Mouse (Mus musculus) heart, postnatal 4 days (tissue): ENCODE measurements around the gene Fbxo31. TPM values are rescaled to one million over a fixed set of nuclear protein-coding genes. Genes with fewer than 3 reads are reported as not detected.

Experiments
- DNase-seq: peaks from one replicate; pipeline ENCODE4 v3.0.0; 2021
- total RNA-seq, 2 experiments: library from RNA; stranded (reverse); gene quantifications; 2 replicates each; pipeline ENCODE4 v1.2.3; 2021

The Fbxo31 gene
- total RNA-seq, 2 experiments from 2014 or later, result 13.8 to 17.3 TPM

GRCm38 (mm10) chr8:121551065-121551985 lies 27.3 kb downstream of the Fbxo31 start:
- no peak for DNase-seq

- no peak for DNase-seq
Measured at GRCm38 (mm10) chr8:121550056-121550455, 28.6 kb downstream of the Fbxo31 start.

GRCm38 (mm10) chr8:121547132-121547531 lies 31.5 kb downstream of the Fbxo31 start:
- peak; percentile 83 for DNase-seq

GRCm38 (mm10) chr8:121544936-121545335 lies 33.7 kb downstream of the Fbxo31 start:
- DNase-seq, result no peak

- no peak for DNase-seq
Measured at GRCm38 (mm10) chr8:121544276-121544785, 34.3 kb downstream of the Fbxo31 start, which contains the start of gene 1700018B08Rik. TSS of gene 1700018B08Rik (minus strand) at chr8:121544320.

GRCm38 (mm10) chr8:121542901-121543300 lies 35.7 kb downstream of the Fbxo31 start:
- no peak for DNase-seq

GRCm38 (mm10) chr8:121541862-121542261 lies 36.7 kb downstream of the Fbxo31 start:
- DNase-seq, result no peak

- peak; percentile 65 for DNase-seq
Measured at GRCm38 (mm10) chr8:121532381-121532780, 46.2 kb downstream of the Fbxo31 start.

GRCm38 (mm10) chr8:121530639-121531038 lies 48.0 kb downstream of the Fbxo31 start:
- no peak for DNase-seq

- peak; percentile 64 for DNase-seq
Measured at GRCm38 (mm10) chr8:121528790-121529189, 49.8 kb downstream of the Fbxo31 start.

GRCm38 (mm10) chr8:121527751-121528150 lies 50.9 kb downstream of the Fbxo31 start:
- no peak for DNase-seq

GRCm38 (mm10) chr8:121526811-121527550 lies 51.6 kb downstream of the Fbxo31 start:
- no peak for DNase-seq

- no peak for DNase-seq
Measured at GRCm38 (mm10) chr8:121525111-121525818, 53.3 kb downstream of the Fbxo31 start.

GRCm38 (mm10) chr8:121513429-121513828 lies 65.2 kb downstream of the Fbxo31 start:
- peak; percentile 92 for DNase-seq

- no peak for DNase-seq
Measured at GRCm38 (mm10) chr8:121511751-121512150, 66.9 kb downstream of the Fbxo31 start.

Other genes with a start within 250 kb of the Fbxo31 start
- gene 1700018B08Rik, start 34.5 kb downstream of the Fbxo31 start, total RNA-seq, result not detected
- gene Map1lc3b, start 11.6 kb upstream of the Fbxo31 start, total RNA-seq, result 100 to 1,000 TPM; 130 to 135 TPM
- 10 to 100 TPM; 41.0 to 42.9 TPM for gene Zcchc14, start 74.1 kb upstream of the Fbxo31 start, total RNA-seq
- gene Jph3, start 150.8 kb upstream of the Fbxo31 start, total RNA-seq, result under 1 TPM in 1 of 2 experiments, not detected in 1; 0.07 TPM